Mouse (Mus musculus) CD4-positive, CD25-positive, alpha-beta regulatory T cell, adult 4 months (primary cell): ENCODE measurements around the gene Rnf144b. TPM values are rescaled to one million over a fixed set of nuclear protein-coding genes. Genes with fewer than 3 reads are reported as not detected.

Experiments used
- ATAC-seq: one replicate; pipeline ENCODE4 v1.8.0; 2017
- polyA plus RNA-seq, 2 experiments: library from polyadenylated mRNA; unstranded; fragments of 100-300 nt; shearing (Covaris generic); gene quantifications; one replicate each; pipeline ENCODE4 v1.2.1; 2017

Rnf144b gene
- under 1 TPM in 1 of 2 experiments, not detected in 1; 0.08 TPM for polyA plus RNA-seq

DNA sequence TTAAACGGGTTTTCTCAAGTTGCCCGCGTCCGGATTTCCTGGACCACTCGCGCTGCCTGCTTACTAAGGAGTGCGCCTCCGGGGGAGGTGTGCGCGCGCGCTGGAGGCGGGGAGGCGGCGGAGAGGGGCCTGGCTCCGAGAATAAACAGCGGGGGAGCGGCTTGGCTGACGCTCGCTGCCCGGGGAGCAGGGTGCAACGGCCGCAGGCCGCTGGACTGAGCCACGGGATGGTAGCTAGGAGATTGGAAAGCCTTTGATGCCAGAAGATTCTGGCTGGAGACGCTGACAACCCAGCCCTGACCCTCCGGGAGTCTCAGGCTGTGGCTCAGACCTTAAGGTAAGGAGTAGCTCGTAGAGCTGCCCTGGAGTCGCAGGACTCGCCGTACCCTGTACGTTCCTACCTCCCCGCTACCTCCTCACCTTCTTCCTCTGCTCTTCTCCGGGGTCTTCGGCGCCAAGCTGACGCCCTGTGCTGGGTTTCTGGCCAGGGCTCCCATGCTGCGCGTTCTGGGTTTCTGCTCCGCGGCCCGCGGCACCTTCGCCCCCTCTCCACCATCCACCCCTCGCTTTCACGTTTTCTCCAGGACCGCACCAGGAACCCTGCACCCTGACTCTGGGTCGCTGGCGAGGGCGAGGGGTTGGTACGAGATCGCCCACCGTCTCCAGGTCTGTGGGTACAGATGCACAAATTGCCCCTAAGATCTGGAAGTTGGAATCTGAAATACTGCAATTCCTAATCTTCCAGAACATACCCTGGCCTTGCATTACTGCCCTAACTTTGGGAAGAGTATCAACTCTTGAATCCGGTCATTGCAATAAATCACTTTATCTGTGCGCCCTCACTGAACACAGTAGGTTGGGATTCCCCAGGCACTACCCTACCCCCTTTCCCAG lies at the start of gene Rnf144b:
Gene Rnf144b, plus strand, starts transcription at position 120 of the 894 bp plus-strand sequence.
- ATAC-seq = peak; percentile 57

DNA sequence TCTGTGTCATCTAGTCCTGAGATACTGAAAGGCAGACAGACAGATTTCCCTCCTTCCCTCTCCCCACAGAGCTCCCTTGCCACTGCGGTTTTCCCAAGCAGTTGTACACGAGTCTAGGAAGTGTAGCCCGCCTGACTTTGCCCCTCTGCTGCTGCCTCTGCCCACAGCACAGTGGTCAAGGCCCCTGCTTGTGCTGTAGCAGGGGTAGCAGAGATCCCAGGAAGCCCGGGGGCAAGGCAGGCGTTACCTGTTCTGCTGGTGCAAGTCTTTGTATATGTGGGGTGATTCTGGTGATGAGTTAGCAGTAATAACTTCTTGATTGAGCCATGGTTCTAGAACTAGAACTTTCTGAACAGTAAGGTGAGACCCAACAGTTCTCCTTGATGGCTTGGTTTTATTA lies 46.3 kb upstream of the Rnf144b start:
- no peak for ATAC-seq

DNA sequence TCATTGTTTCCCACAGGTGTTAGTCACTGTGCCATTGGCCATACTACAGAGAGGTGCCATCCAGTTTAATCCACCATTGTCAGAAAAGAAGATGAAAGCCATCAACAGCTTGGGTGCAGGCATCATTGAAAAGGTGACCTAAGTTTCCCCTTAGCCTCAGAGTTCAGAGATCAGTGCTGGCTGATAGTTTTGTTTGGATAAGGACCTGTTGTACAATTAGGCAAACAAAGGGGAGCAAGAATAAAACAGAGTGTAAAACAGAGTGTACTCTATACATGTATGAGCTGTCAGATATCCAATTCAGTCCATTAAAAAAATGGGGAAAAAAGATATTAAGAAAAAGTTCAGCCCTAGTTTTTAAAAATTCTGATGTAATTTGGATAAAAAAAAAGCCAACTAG lies 45.1 kb upstream of the Rnf144b start:
- ATAC-seq = no peak

DNA sequence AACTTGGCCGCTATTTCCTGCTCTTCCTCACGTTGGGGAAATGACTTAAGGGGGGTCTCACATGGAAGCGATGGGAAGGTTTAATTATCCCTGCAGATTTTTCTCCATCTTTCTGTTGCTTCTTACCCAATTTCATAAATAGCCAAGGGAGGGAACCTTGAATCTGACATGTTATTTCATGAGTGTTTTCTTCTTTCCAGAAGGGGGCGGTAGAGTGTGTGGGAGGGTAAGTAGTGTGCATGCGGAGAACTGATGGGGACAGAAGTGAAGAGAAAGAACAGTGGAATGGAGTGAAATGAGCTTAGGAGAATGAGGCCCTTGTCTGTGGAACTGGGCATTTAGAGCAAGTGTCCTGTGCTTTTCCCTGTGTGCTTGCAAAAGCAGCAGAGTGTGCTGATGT lies 43.7 kb upstream of the Rnf144b start:
- no peak for ATAC-seq

DNA sequence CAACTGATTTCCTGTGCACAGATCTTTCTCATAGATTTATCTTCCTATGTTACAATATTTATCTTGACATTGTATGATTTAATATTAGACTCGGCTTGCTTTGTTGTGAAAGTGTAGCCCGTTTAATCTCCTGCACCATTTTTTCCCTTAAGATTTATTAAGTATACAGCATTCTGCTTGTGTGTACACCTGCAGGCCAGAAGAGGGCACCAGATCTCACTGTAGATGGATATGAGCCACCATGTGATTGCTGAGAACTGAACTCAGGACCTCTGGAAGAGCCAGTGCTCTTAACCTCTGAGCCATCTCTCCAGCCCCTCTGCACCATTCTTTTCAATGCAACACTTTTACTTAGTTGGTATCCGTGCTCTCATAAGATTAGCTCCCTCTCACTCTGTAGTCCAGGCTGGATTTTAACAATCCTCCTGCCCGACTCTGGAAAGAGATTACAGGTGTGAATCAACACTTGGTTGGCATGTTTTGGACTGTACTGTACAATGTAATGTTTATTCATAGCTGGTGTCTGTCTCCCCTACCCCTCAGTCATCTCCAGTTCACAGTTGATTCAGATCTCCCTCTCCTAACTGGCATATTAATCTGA lies 41.5 kb upstream of the Rnf144b start:
- ATAC-seq = no peak

DNA sequence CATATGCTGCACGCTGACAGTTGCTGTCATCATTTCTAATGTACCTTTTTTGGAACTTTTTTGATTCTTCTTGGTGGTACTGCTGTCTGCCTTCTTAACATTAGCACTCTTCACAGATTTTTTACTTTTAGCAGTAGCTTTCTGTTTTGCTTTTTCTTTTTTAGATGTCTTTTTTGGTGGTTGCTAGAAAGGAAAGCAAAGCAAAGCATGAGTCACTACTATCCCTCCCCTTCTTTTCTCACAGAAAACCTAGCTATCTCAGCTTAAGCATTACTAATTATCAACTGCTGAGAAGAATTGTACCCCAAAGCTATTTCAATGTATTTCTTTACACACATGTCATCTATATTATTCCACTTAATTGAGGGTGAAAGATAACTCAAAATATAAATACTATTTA lies 34.0 kb upstream of the Rnf144b start:
- no peak for ATAC-seq

DNA sequence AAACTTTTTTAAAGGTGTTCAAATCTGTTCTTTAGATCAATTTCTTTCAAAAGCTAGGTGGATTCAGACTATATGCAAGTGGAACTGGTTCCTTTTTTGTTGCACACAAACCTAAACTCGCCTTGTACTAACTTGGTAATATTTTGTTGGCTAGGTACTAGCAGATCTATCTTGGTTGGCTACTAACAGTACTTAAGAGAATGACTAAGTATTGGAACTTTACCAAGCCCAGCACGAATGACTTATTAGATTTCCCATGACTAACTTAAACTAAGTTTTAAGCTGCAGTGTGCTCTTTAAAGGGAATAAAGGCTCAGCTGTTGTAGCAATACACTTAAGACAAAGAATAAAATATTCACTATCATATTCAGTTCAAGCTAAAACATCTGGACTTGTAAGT lies 33.2 kb upstream of the Rnf144b start:
- no peak for ATAC-seq

DNA sequence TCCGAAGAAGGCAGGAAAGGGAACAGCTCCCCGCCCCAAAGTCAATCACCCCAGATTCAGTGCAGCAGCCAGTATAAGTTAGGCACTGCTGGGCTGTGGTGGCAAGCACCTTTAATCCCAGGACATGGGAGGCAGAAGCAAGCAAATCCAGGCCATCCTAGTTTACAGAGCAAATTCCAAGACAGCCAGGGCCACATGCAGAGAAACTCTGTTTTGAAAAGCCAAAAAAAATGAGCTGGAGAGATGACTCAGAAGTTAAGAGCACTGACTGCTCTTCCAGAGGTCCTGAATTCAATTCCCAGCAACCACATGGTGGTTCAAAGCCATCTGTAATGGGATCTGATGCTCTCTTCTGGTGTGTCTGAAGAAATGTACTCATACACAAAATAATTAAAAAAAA lies 28.7 kb upstream of the Rnf144b start:
- ATAC-seq = no peak

DNA sequence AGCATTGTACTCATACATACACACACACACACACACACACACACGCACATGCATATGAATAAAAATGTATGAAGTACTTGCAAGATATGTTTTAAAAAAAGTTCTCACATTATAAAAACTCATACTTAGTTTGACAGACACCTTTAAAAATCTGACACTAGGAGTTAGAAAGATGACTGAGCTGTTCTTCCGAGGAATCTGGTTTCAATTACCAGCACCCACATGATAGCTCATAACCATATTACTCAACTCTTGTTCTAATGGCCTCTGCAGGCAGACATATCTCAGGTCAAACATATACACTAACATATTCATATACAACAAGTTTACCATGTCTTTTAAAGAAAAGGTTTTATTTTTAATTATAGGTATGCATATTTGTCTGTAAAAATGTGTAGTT lies 25.9 kb upstream of the Rnf144b start:
- no peak for ATAC-seq

DNA sequence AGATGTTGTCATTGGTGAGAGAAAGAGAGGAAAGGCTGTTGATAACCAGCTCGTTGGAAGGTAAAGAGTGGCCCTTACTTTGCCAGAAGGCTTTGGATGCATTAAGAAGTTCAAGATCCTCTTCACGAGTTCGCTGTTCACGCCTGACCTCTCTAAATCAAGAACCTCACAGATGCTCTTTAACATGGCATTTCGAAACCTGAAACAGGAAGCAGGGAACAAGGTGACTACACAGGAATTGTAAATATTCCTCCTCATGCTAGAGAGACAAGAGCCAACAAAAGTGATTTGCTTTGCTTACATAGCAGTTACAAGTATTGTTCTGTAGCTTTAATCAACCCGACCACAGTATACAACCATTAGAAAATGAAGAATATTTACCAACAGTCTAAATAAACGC lies 23.2 kb upstream of the Rnf144b start:
- ATAC-seq = no peak

DNA sequence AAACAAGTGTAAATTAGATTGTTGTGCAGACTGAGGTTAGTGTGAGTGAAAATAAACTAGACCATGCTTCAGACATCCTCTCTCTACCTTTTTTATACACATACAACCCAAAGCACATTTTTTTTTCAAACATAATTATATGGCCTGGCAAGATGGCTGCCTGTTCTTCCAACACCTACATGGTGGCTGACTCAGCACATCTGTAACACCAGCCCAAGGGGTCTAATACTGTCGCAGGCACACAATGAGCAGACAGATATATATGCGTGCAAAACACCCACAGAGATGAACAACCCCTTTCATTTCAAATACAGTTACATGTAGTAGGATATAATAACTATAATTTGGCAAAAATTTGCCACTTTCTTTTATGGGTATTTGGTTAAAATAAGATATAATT lies 21.9 kb upstream of the Rnf144b start:
- no peak for ATAC-seq

DNA sequence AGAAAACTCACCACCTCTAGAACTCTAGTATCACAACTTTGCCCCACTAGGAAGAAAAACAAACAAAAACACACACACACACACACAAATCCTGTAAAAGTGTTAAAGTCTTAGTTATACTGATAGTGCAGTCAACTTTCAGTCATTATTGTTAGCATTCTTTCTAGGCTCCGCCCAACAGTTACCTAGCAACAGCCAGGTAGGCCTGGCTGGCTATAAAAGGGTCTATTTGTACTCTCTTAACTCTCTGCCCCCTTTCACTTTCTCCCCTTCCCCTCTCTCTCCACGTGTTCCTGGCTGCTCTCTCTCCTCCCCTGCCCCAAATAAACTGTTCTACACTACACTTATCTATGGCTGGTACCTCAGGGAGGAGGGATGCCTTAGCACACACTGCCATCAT lies 18.3 kb upstream of the Rnf144b start:
- no peak for ATAC-seq

DNA sequence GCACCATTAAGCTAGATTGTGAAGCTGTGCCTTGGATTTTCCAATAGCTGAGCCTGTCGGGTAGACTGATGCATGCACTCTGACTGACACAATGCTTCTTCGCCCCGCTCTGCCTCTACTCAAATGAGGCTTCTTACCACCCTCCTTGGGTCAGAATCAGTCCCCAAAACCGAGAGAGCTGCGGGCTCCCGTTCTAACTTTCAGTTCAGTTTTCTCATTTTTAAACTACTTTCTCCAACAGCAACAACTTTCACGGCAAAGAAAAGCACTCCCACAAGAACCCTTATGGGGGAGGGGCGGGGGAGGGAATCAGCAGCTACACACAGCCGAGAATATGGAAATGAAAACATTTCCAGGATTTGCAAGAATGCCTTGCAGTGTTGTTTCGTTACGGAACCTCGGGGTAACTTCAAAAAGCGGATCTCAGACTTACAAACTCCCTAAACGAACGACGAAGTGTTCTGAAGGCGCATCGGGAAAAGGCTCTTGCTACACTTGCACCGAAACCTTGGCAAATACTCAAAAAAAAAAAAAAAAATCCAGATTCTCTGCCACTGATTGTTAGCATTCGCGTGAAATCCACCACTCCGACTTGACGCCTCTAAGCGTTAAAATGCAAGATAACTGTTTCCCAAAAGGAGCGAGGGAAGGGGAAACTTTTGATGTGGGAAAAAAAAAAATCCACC lies 17.5 kb upstream of the Rnf144b start:
- no peak for ATAC-seq

DNA sequence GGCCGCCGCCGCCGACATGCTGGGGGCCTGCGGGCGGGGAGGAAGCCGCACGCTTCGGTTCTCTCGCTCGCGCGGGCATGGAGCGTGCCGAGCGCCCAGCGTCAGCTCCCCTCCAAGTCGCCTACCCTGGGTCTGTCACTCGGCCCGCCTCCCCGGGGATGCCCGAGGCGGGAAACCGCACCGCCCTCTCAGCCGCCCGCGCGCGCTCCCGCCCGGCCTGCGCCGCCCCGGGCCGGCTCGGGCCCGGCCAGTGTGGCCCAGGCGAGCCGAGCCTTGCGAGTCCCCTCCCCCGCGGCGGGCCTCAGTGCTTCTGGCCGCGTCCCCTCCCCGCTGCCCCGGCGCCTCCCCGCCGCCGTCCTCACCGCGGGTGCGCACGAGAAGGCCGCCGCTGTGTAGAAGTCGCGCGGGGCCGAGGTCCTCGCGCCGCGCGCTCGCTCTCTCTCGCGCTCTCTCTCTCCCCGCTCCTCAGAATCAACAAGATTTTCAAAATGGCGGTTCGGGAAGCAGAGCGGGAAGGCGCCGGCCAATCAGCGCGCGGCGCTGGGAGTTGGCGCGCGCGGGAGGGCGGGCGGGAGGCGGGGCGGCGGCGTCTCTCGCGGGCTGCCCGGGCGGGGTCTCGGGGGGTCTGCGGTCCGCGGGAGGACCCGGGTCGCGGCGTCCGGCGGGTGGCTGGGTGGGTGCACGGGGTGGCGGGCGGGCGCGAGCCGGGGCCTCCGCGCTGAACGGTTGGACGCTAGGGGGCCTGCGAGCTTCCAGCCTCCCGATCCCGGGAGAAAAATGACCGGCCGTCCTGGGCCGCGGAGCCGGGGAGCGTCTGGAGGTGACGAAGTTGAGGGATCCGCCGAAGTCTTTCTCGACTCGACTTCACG lies 16.5 kb upstream of the Rnf144b start, which contains the start of gene Dek:
Gene Dek, minus strand, starts transcription at position 491 of the 869 bp plus-strand sequence.
- ATAC-seq = peak; percentile 80

DNA sequence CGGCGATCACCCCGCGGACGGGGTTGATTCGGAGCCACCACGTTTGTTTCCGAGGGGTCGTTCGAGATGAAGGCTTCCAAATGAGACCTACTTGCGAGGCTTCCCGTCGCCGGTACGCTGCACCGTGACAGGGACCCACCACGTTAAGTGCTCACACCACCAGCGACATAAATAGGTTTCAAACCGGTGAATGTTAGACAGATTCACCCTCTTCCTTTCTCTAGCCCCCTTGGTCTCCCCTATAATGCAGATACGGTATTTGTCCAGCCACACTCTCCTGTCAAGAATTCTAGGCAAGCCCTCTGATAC lies 15.9 kb upstream of the Rnf144b start:
- ATAC-seq = peak; percentile 32

DNA sequence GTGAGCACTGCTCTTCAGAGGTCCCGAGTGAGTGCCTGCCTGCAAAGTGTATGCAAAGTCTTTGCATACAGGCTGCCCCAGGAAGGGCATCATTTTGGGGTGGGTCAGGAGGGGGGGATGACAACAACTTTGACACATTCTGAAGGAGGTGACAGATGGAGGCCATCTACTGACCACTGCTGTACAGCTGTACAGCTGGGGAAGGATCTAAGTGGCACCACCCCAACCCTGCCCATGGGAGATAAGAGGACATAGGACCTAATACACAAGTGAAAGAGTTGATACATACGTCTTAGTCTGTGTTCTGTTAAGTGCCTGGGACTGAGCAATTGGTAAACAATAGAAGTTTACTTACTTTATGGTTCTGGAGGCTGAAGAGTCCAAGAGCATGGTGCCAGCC lies 13.2 kb upstream of the Rnf144b start:
- ATAC-seq = no peak

DNA sequence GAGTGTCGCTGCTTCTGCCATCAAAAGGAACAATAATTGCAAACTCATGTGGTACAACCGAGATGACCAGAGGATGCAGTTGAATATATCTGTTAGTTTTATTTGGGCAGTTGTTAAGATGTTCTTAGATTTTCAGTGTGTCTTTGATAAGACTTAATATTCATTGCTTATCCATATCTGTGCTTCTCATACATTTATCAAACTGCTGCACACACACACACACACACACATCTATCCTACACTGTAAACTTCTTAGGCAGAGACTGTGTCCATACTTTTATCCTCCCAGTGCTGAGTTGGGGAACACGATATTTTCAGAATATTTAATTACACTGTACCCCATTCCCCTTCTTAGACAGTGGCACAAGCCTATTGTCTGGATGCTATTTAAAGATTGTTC lies 11.3 kb upstream of the Rnf144b start:
- no peak for ATAC-seq

DNA sequence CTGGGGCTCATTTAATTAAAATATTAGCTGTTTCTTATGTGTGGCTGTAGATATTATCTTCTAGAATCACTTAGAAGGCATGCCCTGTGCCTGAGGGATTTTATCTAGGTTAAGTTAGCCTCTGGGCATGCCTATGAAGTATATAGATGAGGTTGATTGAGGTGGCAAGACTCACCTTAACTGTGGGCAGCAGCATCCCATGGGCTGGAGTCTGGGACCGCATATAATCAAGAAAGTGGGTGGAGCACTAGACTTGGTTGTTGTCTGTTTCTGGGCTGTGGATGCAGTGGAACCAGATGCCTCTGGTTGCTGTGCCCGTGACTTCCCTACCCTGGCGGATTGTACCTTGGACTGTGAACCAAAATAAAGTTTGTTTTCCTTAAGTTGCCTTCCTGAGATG lies 10.4 kb upstream of the Rnf144b start:
- no peak for ATAC-seq

DNA sequence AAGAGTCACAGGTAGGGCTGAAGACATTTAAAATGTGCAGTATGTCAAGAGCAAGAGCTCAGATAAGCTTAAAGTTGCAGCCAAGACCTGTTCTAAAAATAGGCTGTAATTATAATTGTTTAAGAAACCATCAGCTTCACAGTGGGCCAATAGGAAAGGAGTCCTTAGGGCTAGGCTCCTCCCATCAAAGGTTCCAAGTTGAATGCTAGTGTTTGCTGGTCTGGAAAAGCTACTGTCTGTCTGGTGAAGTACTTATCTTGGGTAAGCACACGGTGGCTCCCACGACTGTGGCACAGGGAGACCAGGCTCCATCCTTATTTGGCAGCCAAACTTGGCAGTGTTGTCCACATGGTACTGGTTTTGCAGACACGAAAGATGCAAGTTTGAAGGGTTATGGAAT lies 9.5 kb upstream of the Rnf144b start:
- ATAC-seq = no peak

DNA sequence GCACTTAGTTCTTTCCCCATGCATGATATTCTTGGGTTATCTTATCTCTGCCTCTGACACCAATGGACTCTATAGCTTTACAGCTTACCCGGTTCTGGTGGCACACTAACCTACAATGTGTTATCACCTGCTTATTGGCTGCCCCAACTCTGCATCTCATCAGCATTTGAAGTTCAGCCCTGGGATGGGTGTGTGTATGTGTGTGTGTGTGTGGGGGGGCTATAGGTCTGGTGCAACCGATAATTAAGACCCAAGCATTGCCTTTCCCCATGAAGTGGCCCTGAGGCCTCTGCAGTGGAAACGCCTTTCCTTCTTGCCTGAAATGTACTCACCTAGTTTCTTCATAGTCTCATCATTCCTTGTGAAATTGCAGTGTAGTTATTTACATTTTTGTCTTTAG lies 6.5 kb upstream of the Rnf144b start:
- ATAC-seq = no peak

DNA sequence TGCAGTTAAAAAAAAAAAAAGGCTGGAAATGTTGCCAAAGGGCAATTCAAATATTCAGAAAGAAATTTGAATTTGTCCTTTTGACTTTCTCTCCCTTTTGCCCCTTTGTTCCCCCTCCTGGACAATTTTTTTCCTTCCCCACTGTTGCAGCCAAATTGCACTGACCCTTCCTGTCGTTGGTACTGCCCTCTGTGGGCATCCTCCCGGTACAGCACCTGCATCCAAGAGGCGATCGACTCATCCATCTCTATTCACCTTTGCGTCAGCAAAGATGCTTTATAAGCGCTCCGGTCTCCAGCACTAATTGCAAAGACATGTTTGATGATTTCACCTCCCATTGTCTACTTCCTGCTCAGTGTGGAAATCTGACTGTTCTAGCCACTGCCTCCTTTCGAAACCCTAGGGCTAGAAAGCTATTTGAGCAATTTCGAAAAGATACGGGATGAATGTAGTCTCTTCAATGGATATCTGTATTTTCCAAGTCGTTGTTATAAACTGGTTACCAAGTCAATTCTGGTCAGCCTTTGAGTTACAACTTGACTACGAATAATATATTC lies 1.0 kb upstream of the Rnf144b start:
- no peak for ATAC-seq

DNA sequence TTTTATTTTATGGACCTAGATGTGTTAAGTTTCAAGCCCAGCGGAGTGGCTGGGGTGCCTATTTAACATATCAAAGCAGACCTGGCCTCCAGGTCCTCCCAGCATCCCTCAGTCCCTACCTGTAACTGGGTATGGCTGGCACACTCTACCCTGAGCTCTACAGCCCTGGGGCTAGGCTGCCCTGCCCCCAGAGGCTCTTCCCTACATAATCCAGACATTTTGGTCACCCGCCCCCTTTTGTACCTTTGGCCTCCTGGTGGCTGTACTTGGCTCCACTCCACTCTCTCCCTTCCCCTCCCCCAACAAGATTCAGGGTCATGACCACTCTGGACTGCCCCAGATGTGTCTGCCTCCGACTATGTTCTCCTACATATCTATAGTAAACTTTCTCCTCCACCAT lies 2.0 kb downstream of the Rnf144b start:
- ATAC-seq = no peak

DNA sequence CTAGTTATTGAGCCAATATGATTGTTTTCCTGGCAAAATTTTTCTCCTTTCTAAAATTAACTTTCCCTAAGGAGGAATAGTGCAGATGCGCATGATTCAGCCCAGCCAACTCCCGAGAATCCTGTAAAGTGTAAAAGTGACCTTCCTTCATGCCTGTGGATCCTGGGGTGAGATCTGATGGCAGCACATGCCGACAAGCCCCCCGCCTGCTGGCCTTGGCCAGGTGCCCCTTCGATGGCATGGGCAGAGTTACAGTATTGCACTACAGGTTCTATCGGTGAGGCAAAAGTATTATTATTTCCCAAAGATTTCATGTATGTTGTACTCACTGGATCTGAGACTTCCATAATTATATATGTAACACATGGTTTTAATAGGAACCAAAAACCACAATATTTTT lies 2.5 kb downstream of the Rnf144b start:
- no peak for ATAC-seq
